Mouse (Mus musculus) 3134 (cell line): ENCODE data around the gene S1pr1.

Source experiments
- DNase-seq: peaks from one replicate; pipeline ENCODE4 v3.0.0-alpha.2; 2011; ENCODE audit warnings: low spot score; ENCODE audit not compliant: insufficient read length; ENCODE audit errors: extremely low read depth

Gene S1pr1

GRCm38 (mm10) chr3:115714671-115715651 is at the start of gene S1pr1:
TSS of gene S1pr1 (minus strand) at chr3:115715072.
- peak; percentile 65 for DNase-seq

- no peak for DNase-seq
These were observed 48.4 kb upstream of the S1pr1 start for GRCm38 (mm10) chr3:115763292-115763691.

- DNase-seq: no peak
These were observed 48.0 kb upstream of the S1pr1 start for GRCm38 (mm10) chr3:115762841-115763240.

- DNase-seq: no peak
These were observed 44.8 kb upstream of the S1pr1 start for GRCm38 (mm10) chr3:115759659-115760058.

GRCm38 (mm10) chr3:115758455-115758912 is 43.6 kb upstream of the S1pr1 start:
- DNase-seq: peak; percentile 13

GRCm38 (mm10) chr3:115754466-115754865 is 39.6 kb upstream of the S1pr1 start:
- DNase-seq: no peak

- no peak for DNase-seq
These were observed 35.5 kb upstream of the S1pr1 start for GRCm38 (mm10) chr3:115750369-115750768.

GRCm38 (mm10) chr3:115748289-115748989 is 33.6 kb upstream of the S1pr1 start:
- DNase-seq: no peak

GRCm38 (mm10) chr3:115746511-115746910 is 31.6 kb upstream of the S1pr1 start:
- no peak for DNase-seq

- DNase-seq: no peak
These were observed 30.2 kb upstream of the S1pr1 start for GRCm38 (mm10) chr3:115745088-115745487.

- no peak for DNase-seq
These were observed 23.7 kb upstream of the S1pr1 start for GRCm38 (mm10) chr3:115738524-115738923.

GRCm38 (mm10) chr3:115737785-115738318 is 23.0 kb upstream of the S1pr1 start:
- DNase-seq: no peak

GRCm38 (mm10) chr3:115735540-115735939 is 20.7 kb upstream of the S1pr1 start:
- no peak for DNase-seq

- DNase-seq: no peak
These were observed 20.0 kb upstream of the S1pr1 start for GRCm38 (mm10) chr3:115734841-115735240.

- no peak for DNase-seq
These were observed 15.5 kb upstream of the S1pr1 start for GRCm38 (mm10) chr3:115730336-115730735.

GRCm38 (mm10) chr3:115729187-115729586 is 14.3 kb upstream of the S1pr1 start:
- DNase-seq: no peak

- DNase-seq: no peak
These were observed 13.3 kb upstream of the S1pr1 start for GRCm38 (mm10) chr3:115728211-115728610.

GRCm38 (mm10) chr3:115718886-115719285 is 4.0 kb upstream of the S1pr1 start:
- DNase-seq: no peak

- no peak for DNase-seq
These were observed 1.1 kb upstream of the S1pr1 start for GRCm38 (mm10) chr3:115715900-115716515.

- DNase-seq: no peak
These were observed 830 bp downstream of the S1pr1 start for GRCm38 (mm10) chr3:115714049-115714435.
